Mouse (Mus musculus) embryonic facial prominence, embryonic 11.5 days (tissue): Measurements from ENCODE around the gene Tagap. TPM values are rescaled to one million over a fixed set of nuclear protein-coding genes. Genes with fewer than 3 reads are reported as not detected.
"Not testable (repeated sequence)": the region's sequence is repeated elsewhere in the genome, so short reads cannot be mapped to it uniquely, and the experiment has no call there.

ENCODE experiments used
- ATAC-seq: fragments of 200-750 bp; cut with Nextera tagmentation; replicated peaks from 2 replicates; pipeline ENCODE4 v1.8.0; 2017; ENCODE audit warnings: low read depth; ENCODE audit not compliant: insufficient number of reproducible peaks, low FRiP score, low TSS enrichment
- DNase-seq: peaks from one replicate; pipeline ENCODE4 v3.0.0-alpha.2; 2015; ENCODE audit warnings: low spot score
- H3K27ac ChIP-seq: fragments of 300-500 bp; sonication (generic); replicated peaks from 2 replicates; pipeline ENCODE4 v1.5.1; 2014; ENCODE audit warnings: mild to moderate bottlenecking, low read depth, low read length, control low read depth
- H3K27me3 ChIP-seq: fragments of 300-500 bp; sonication (generic); 2 replicates; pipeline ENCODE4 v1.6.1; 2014; ENCODE audit warnings: mild to moderate bottlenecking, low read length, moderate library complexity, mixed read lengths; ENCODE audit not compliant: control insufficient read depth, insufficient read depth
- H3K36me3 ChIP-seq: fragments of 300-500 bp; sonication (generic); replicated peaks from 2 replicates; pipeline ENCODE4 v1.6.1; 2014; ENCODE audit warnings: low read depth, mild to moderate bottlenecking, low read length, moderate library complexity, mixed read lengths; ENCODE audit not compliant: control insufficient read depth, insufficient read depth
- H3K4me1 ChIP-seq: fragments of 300-500 bp; sonication (generic); 2 replicates; pipeline ENCODE4 v1.6.1; 2014; ENCODE audit warnings: low read length, mixed read lengths; ENCODE audit not compliant: control insufficient read depth, insufficient read depth
- H3K4me2 ChIP-seq: fragments of 300-500 bp; sonication (generic); 2 replicates; pipeline ENCODE4 v1.6.1; 2014; ENCODE audit warnings: low read depth, mild to moderate bottlenecking, control low read depth, low read length, moderate library complexity
- H3K4me3 ChIP-seq: fragments of 300-500 bp; sonication (generic); 2 replicates; pipeline ENCODE4 v1.5.1; 2014; ENCODE audit warnings: low read depth, low read length, control low read depth
- H3K9ac ChIP-seq: fragments of 300-500 bp; sonication (generic); replicated peaks from 2 replicates; pipeline ENCODE4 v1.6.1; 2014; ENCODE audit warnings: mild to moderate bottlenecking, control low read depth, low read length
- H3K9me3 ChIP-seq: fragments of 300-500 bp; sonication (generic); replicated peaks from 2 replicates; pipeline ENCODE4 v1.6.1; 2016; ENCODE audit warnings: mild to moderate bottlenecking, low read length, inconsistent platforms, mixed read lengths; ENCODE audit not compliant: control insufficient read depth
- WGBS: fragments of 180-500 bp; shearing (Covaris S2); extraction: QIAGEN DNeasy Blood & Tissue Kit; methylation state at CpG from one replicate; pipeline ENCODE4 v1.1.7; 2014; 5-methylcytosine and 5-hydroxymethylcytosine counted together
- polyA plus RNA-seq: library from polyadenylated mRNA; unstranded; fragments of >200 nt; fragmentation: Nextera tagmentation; extraction: Ambion mirVana; gene quantifications from 2 replicates; pipeline ENCODE4 v1.2.1, GENCODE M21; 2014

Tagap gene
- polyA plus RNA-seq, 1 experiment from 2014 or later = 0.65 TPM

DNA sequence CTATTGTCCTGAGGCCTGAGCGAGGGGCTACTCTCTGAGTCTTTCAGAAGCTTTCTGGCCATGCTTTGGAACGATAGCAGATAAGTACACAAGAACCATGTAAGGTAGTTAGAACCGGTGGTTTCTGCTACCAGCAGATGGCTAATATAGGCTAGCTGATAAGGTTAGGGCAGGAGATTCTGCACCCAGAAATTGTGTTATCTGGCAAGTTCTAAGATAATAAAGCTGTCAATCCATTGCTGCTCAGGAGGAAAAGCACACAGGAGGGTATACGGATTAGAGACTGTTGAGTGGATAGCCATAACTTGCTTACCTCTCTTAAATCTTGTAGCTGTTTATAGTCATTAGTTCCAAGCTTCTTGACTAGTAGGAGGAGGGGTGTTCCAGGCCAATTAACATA, 37.5 kb downstream of the Tagap start:
- not testable (repeated sequence) for H3K27ac ChIP-seq, DNase-seq, ATAC-seq, H3K4me1 ChIP-seq, H3K27me3 ChIP-seq, H3K9me3 ChIP-seq, H3K36me3 ChIP-seq, H3K4me2 ChIP-seq, H3K4me3 ChIP-seq, H3K9ac ChIP-seq
- WGBS = 94% methylated on average over 4 of the region's 4 CpGs

DNA sequence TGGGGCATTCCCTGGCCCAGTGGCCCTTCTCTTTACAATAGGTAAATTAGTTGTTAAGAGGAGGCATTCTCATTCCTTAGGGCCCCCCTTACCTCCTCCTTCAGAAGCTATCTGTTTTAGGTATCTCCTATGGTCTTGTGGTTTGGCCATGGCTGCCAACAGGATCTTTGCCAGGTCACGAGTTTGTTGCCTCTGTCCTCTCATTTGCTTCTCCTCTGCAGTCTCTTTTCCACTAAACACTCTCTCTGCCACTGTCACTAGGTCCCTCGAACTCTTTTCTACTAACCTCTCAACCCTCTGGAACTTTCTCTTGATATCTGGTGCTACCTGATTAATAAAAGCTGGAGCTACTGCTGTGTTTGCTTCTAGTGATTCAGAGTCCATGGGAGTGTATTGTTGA, 38.6 kb downstream of the Tagap start:
- not testable (repeated sequence) for H3K27me3 ChIP-seq, ATAC-seq, H3K4me1 ChIP-seq, H3K9ac ChIP-seq, H3K4me2 ChIP-seq, H3K27ac ChIP-seq, DNase-seq, H3K36me3 ChIP-seq, H3K9me3 ChIP-seq, H3K4me3 ChIP-seq
- WGBS = 63% methylated on average over 2 of the region's 2 CpGs

DNA sequence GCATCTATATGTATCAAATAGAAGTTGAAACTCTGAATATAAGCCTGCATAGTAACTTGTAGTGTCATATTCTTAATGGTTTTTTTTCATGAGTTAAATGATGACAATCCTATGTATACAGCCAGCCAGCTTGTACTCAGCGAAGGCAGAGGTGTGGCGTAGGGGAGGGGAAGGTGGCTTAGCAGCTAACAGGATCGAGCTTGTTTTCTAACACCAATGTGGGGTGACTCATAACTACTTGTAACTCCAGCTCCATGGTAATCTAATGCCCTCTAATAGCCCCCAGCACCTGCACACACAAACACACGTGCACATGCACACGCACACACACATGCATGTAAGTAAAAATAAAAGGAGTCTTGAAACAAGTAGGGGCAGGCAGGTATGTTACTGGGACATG, 42.7 kb downstream of the Tagap start:
- not testable (repeated sequence) for H3K27ac ChIP-seq, H3K4me3 ChIP-seq, ATAC-seq, H3K4me1 ChIP-seq, DNase-seq, H3K4me2 ChIP-seq, H3K9me3 ChIP-seq, H3K36me3 ChIP-seq, H3K27me3 ChIP-seq, H3K9ac ChIP-seq
- 89% methylated on average over 3 of the region's 5 CpGs for WGBS

DNA sequence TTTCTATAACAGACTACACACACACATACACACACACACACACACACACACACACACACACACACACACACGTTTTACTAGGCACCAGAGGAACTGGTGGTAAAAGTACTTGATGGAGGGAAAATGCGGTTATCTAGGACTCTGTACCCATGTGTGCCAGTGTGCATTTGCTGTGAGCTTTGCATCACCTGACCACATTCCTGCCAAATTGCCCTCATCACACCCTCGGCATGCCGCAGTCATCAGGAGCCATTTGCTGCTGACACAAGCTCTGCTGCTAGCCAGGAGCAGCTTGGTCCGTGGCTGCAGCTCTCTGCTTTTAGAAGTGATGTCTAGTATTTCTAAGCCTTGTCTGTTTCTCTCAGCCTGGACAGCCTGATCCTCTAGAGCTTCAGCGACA, 44.0 kb downstream of the Tagap start:
- not testable (repeated sequence) for ATAC-seq, H3K4me3 ChIP-seq, H3K36me3 ChIP-seq, H3K4me2 ChIP-seq, DNase-seq, H3K27me3 ChIP-seq, H3K9me3 ChIP-seq, H3K9ac ChIP-seq, H3K27ac ChIP-seq, H3K4me1 ChIP-seq
- WGBS = 68% methylated on average over 2 of the region's 6 CpGs

DNA sequence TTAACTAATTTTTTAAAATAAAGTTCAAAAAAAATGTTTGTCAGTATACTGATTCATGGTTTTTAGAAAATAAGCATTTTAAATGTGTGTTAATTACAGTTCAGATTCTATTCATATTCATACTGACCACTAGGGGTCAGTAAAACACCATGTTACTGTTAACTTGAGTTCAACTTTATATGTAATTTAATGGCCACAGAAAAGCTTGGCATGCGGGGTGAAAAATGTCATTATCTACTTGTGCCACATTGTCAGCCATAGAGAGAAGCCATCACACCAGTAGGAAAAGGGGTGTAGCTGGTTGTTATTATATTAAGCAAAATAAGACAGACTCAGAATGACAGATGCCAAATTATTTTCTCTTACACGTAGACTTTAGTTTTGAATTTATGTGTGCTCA, 57.7 kb downstream of the Tagap start:
- ATAC-seq = not testable (repeated sequence)

More for the DNA sequence above, 57.7 kb downstream of the Tagap start:
- H3K27ac ChIP-seq, H3K4me3 ChIP-seq, H3K9ac ChIP-seq, H3K27me3 ChIP-seq, H3K4me1 ChIP-seq, H3K4me2 ChIP-seq, DNase-seq, H3K36me3 ChIP-seq, H3K9me3 ChIP-seq: not testable (repeated sequence)
- 81% methylated on average over 1 of the region's 2 CpGs for WGBS

Other genes with a start within 250 kb of the Tagap start
- 2.5 and 3.0 TPM in 2 replicates for gene Fndc1, start 98.7 kb upstream of the Tagap start, polyA plus RNA-seq
- gene Rsph3a, start 19.6 kb downstream of the Tagap start, polyA plus RNA-seq = 46.0 and 52.9 TPM in 2 replicates
- gene Gm49673, start 221.8 kb downstream of the Tagap start, polyA plus RNA-seq = 0.25 and 0.57 TPM in 2 replicates
- 16.4 and 18.0 TPM in 2 replicates for gene Rnaset2a, start 222.1 kb downstream of the Tagap start, polyA plus RNA-seq
- 58.8 and 65.7 TPM in 2 replicates for gene Fgfr1op, start 239.5 kb downstream of the Tagap start, polyA plus RNA-seq